Mouse (Mus musculus): Measurements from ENCODE around the gene Ankrd13a. TPM values are rescaled to one million over a fixed set of nuclear protein-coding genes. Genes with fewer than 3 reads are reported as not detected.

Ankrd13a gene
- polyA plus RNA-seq, 1 experiment from 2014 or later, result 60.4 TPM

DNA sequence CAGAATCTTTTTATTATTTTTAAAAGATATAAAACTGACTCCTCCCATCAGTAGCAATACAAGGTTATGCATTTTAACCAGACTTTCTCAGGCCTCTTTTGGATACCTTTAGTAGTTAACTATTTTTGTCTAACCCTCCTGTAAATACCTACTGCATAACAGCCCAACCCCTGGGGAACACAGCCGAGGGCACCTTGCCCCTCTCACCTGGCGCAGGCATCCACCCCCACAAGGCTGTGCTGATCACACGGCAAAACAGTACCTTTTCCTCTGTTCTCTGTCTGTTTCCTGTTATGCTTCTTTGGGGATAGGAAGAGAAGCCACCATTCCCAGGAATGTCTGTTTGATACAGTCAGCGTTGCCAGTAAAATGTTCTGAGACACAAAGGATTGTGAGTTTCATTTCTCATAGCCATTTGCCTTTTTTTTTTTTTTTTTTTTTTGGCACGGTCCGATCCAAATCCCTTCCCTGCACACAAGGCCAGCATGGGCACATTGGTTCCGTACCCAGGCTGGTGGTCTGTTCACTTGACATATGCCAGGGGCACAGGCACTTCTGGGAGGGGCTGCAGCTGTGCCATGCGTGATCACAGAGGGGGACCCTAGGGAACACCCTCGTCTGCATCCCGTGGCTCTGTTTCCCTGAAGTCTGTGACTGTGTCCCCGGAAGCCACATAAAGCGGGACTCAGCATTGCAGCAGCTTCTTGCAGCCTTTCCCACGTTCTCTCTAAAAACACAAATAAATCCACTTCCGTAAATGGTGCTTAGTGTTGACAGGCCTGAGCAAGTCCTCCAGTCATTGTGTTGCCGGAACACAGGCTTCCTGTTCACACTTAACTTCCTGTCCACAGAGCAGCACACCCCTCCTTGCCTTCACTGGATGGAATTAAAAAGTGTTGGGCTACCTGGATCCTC lies 31.2 kb downstream of the Ankrd13a start:
- Histone ChIP-seq H3K9ac (no peak overlapping the region), H3K4me1 (peaks cover 14% of the 10 kb centered on the region), H3K9me3 (no peaks in the 10 kb centered on the region), H3K4me3 (replicated peaks) (no peak overlapping the region), H3K27ac (no peak overlapping the region), H3K27me3 (no peaks in the 10 kb centered on the region), H3K36me3 (replicated peaks) (peaks cover 86% of the 10 kb centered on the region), H3K4me2 (no peak overlapping the region)
- 85% methylated on average over 15 of the region's 15 CpGs for WGBS
- no peak for ATAC-seq (ENCODE audit: low FRiP score)

GRCm38 (mm10) chr5:114806636-114807035 lies 32.2 kb downstream of the Ankrd13a start:
- Histone ChIP-seq H3K4me1 (peaks cover 17% of the 10 kb centered on the region), H3K4me2 (no peak overlapping the region), H3K9ac (no peak overlapping the region), H3K9me3 (no peaks in the 10 kb centered on the region), H3K27me3 (no peaks in the 10 kb centered on the region), H3K27ac (no peak overlapping the region), H3K36me3 (replicated peaks) (peaks cover 88% of the 10 kb centered on the region), H3K4me3 (replicated peaks) (no peak overlapping the region)
- WGBS, result 83% methylated on average over 8 of the region's 8 CpGs
- ATAC-seq (ENCODE audit: low FRiP score), result no peak

DNA sequence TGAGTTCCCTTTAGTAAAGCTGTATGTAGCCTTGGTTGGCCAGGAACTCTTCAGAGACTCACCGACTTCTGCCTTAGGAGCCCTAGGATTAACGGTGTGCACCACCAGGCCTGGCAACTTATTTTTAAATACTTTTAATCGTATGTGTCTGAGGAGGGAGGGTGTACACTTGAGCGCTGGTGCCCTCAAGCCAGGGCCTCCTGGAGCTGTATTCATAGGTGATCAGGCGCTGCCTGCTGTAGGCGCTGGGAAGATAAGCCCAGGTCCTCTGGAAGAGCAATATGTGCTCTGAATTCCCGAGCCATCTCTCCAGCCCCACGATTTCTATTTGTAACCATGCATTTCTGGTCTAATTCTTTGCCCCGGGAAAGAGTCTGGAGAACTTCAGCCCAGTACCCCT lies 32.6 kb downstream of the Ankrd13a start:
- no peak overlapping the region for H3K9ac ChIP-seq
- H3K36me3 ChIP-seq (replicated peaks), result peaks cover 84% of the 10 kb centered on the region
- WGBS, result 54% methylated on average over 9 of the region's 9 CpGs
- H3K4me1 ChIP-seq, result peaks cover 15% of the 10 kb centered on the region
- no peak overlapping the region for H3K4me3 ChIP-seq (replicated peaks)
- H3K9me3 ChIP-seq, result no peaks in the 10 kb centered on the region
- no peak for ATAC-seq (ENCODE audit: low FRiP score)
- H3K27ac ChIP-seq, result 0 out of 2 replicates have a peak overlapping the region, but pooled peaks have one; percentile 8
- no peaks in the 10 kb centered on the region for H3K27me3 ChIP-seq
- H3K4me2 ChIP-seq, result no peak overlapping the region

DNA sequence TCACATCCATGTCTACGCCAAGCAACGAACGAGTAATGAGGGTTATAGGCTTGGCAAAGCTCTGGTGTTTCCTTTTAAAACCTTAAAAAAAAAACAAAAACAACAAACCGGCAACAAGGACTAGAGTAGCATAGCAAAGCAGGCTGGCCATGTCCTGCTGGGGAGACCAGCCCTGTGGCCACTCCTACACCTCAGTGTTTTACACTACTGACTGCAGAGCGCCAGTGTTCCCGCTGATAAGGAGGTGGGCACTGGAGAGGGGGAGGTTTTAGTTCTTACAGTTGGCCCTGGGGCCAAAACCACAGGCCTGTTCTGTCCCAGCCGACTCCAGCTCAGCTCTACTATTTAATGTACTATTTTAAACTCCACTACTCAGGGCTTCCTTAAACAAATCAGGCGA lies 33.0 kb downstream of the Ankrd13a start:
- no peak overlapping the region for H3K9ac ChIP-seq
- H3K27ac ChIP-seq, result 0 out of 2 replicates have a peak overlapping the region, but pooled peaks have one; percentile 8
- no peaks in the 10 kb centered on the region for H3K9me3 ChIP-seq
- ATAC-seq (ENCODE audit: low FRiP score), result no peak
- H3K4me1 ChIP-seq, result peaks cover 19% of the 10 kb centered on the region
- H3K27me3 ChIP-seq, result no peaks in the 10 kb centered on the region
- H3K4me3 ChIP-seq (replicated peaks), result no peak overlapping the region
- H3K4me2 ChIP-seq, result no peak overlapping the region
- 30% methylated on average over 8 of the region's 8 CpGs for WGBS
- H3K36me3 ChIP-seq (replicated peaks), result peaks cover 81% of the 10 kb centered on the region

DNA sequence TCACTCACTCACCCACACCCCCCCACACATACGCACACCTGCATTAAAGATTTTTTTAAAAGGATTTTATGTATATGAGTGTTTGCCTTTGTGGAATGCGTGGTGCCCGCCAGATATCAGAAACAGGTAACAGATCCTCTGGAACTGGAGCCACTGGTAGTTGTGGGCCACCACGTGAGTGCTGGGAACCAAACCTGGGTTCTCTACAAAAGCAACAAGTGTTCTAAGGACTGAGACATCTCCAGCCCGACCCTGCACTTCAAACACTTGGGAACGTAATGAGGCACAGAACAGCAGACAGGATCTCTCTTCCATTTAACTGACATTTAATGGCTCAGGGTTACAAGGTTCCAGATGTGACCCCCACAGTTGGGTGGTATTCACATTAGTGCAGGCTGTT lies 33.4 kb downstream of the Ankrd13a start:
- H3K9me3 ChIP-seq, result no peaks in the 10 kb centered on the region
- H3K9ac ChIP-seq, result no peak overlapping the region
- 0 out of 2 replicates have a peak overlapping the region, but pooled peaks have one; percentile 2 for H3K27ac ChIP-seq
- no peak for ATAC-seq (ENCODE audit: low FRiP score)
- H3K27me3 ChIP-seq, result no peaks in the 10 kb centered on the region
- no peak overlapping the region for H3K4me3 ChIP-seq (replicated peaks)
- WGBS, result 72% methylated on average over 6 of the region's 6 CpGs
- H3K36me3 ChIP-seq (replicated peaks), result peaks cover 77% of the 10 kb centered on the region
- H3K4me2 ChIP-seq, result no peak overlapping the region
- peaks cover 24% of the 10 kb centered on the region for H3K4me1 ChIP-seq

DNA sequence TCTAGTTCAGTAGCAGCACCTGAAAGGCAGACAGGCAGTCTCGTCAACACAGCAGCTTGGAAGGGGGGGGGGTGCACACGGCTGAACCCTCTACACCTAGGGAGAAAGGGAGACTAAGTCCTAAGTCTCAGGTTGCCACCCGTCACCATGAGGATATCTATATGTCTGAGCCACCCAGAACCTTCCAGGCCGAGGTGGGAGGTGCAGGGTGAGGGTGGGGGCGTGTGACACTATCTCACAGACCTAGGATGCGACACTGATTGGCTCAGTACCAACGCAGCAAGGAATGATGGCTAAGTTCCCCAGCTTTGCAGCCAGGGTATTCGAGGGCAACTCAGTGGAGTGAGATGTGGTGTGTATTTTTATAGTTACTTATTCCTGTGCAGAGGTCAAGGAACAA lies 33.9 kb downstream of the Ankrd13a start:
- no peak overlapping the region for H3K9ac ChIP-seq
- H3K9me3 ChIP-seq, result no peaks in the 10 kb centered on the region
- peaks cover 72% of the 10 kb centered on the region for H3K36me3 ChIP-seq (replicated peaks)
- no peak overlapping the region for H3K4me3 ChIP-seq (replicated peaks)
- 90% methylated on average over 8 of the region's 8 CpGs for WGBS
- no peak overlapping the region for H3K4me2 ChIP-seq
- H3K27me3 ChIP-seq, result no peaks in the 10 kb centered on the region
- no peak overlapping the region for H3K27ac ChIP-seq
- peaks cover 24% of the 10 kb centered on the region for H3K4me1 ChIP-seq
- no peak for ATAC-seq (ENCODE audit: low FRiP score)

DNA sequence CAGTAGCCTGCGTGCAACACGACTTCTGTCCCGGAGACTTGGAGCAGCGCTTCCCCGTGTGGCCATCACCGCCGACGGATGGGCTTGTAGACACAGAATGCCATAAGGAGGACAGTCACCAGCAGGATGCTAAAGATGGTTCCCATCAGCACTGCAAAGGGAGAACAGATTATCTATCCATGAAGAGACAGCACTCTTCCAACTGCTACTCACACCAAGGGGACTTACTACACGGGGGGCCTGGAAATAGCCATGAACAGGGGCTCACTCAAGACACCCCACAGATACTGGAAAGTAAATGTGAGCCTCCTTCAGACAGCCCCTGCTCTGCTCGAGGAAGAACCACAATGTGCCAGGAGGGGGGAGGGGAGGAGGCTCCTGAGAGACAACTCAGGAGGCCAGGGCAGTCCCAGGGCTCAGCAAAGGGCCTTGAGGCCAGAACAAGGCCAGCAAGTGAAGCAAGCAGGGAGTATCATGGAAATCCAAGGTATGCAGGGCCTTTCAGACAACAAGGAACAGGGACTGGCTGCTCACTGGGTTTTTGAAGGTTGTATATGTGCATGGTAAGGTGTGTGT lies 34.8 kb downstream of the Ankrd13a start:
- ATAC-seq (ENCODE audit: low FRiP score), result no peak
- H3K27ac ChIP-seq, result no peak overlapping the region
- H3K4me3 ChIP-seq (replicated peaks), result no peak overlapping the region
- H3K4me2 ChIP-seq, result no peak overlapping the region
- no peaks in the 10 kb centered on the region for H3K9me3 ChIP-seq
- no peak overlapping the region for H3K9ac ChIP-seq
- peaks cover 63% of the 10 kb centered on the region for H3K36me3 ChIP-seq (replicated peaks)
- H3K27me3 ChIP-seq, result no peaks in the 10 kb centered on the region
- 87% methylated on average over 10 of the region's 10 CpGs for WGBS
- H3K4me1 ChIP-seq, result peaks cover 24% of the 10 kb centered on the region

DNA sequence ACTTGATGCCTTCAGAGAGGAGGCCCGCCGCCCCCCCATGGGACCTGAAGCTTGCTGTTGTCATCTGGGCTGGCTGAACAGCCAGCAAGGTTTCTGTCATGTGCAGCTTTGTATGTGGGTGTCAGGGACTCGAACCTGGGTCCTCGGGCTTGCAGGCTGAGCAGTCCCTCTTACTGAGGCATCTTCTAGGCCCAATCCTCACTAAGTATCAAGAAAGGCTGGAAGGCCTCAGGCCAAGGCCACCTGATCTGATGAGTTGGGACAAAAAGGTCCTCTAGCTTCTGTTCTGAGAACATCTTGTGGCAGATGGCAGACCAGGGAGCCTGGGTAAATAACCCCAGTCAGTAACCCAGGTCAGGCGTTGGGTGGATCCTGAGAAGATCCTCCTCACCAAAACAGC lies 35.3 kb downstream of the Ankrd13a start:
- no peak overlapping the region for H3K9ac ChIP-seq
- H3K27me3 ChIP-seq, result no peaks in the 10 kb centered on the region
- peaks cover 57% of the 10 kb centered on the region for H3K36me3 ChIP-seq (replicated peaks)
- ATAC-seq (ENCODE audit: low FRiP score), result no peak
- no peak overlapping the region for H3K4me2 ChIP-seq
- WGBS, result 93% methylated on average over 5 of the region's 5 CpGs
- no peak overlapping the region for H3K27ac ChIP-seq
- peaks cover 23% of the 10 kb centered on the region for H3K4me1 ChIP-seq
- no peaks in the 10 kb centered on the region for H3K9me3 ChIP-seq
- H3K4me3 ChIP-seq (replicated peaks), result no peak overlapping the region

- H3K36me3 ChIP-seq (replicated peaks), result peaks cover 21% of the 10 kb centered on the region
- WGBS, result under 1% methylated on average over 46 of the region's 50 CpGs
- no peaks in the 10 kb centered on the region for H3K27me3 ChIP-seq
- H3K27ac ChIP-seq, result peak overlapping the region; percentile 95
- peak overlapping the region; percentile 55 for H3K4me2 ChIP-seq
- H3K4me1 ChIP-seq, result peaks cover 18% of the 10 kb centered on the region
- ATAC-seq (ENCODE audit: low FRiP score), result peak; percentile 98
- peak overlapping the region; percentile 91 for H3K4me3 ChIP-seq (replicated peaks)
- peak overlapping the region; percentile 85 for H3K9ac ChIP-seq
- no peaks in the 10 kb centered on the region for H3K9me3 ChIP-seq
Measured at GRCm38 (mm10) chr5:114813525-114814181, 39.2 kb downstream of the Ankrd13a start.

DNA sequence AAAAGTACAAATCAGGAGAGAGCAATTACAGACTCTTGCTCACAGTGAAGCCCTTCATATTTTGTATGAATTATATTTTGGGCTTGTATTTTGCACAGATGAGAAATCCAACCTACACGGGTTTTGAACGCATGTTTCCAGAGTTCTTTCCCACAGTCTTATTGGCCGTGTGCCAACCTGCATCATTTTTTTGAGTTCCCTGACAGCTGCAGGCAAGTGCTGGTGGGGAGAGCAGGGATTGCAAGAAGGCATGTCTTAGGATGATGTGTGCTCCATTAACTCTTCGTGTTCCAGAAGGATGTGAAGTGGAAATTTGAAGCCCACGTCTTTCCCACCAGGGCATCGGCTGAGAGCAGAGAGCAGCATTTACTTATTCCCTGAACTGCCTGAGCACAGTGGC lies 42.1 kb downstream of the Ankrd13a start:
- no peak overlapping the region for H3K27ac ChIP-seq
- ATAC-seq (ENCODE audit: low FRiP score), result no peak

GRCm38 (mm10) chr5:114818124-114818523 lies 43.6 kb downstream of the Ankrd13a start:
- Histone ChIP-seq H3K27me3 (no peaks in the 10 kb centered on the region), H3K9ac (no peak overlapping the region), H3K4me1 (peaks cover 5% of the 10 kb centered on the region; the same call in 1 of the 2 replicates), H3K36me3 (replicated peaks) (peaks cover 8% of the 10 kb centered on the region; the same call in 1 of the 2 replicates), H3K4me3 (replicated peaks) (no peak overlapping the region), H3K27ac (no peak overlapping the region), H3K9me3 (no peaks in the 10 kb centered on the region), H3K4me2 (no peak overlapping the region)
- ATAC-seq (ENCODE audit: low FRiP score), result no peak
- WGBS, result 76% methylated on average over 11 of the region's 11 CpGs

More for the DNA sequence above, 42.1 kb downstream of the Ankrd13a start:
- 71% methylated on average over 6 of the region's 6 CpGs for WGBS
- Histone ChIP-seq H3K4me1 (peaks cover 10% of the 10 kb centered on the region), H3K27me3 (no peaks in the 10 kb centered on the region), H3K4me2 (no peak overlapping the region), H3K36me3 (replicated peaks) (peaks cover 2% of the 10 kb centered on the region; the same call in 1 of the 2 replicates), H3K4me3 (replicated peaks) (no peak overlapping the region), H3K9me3 (no peaks in the 10 kb centered on the region), H3K9ac (no peak overlapping the region)

All from forebrain, embryonic 12.5 days (tissue).